Mouse (Mus musculus) midbrain, postnatal 0 days (tissue): ENCODE data around the gene Ciart. TPM values are rescaled to one million over a fixed set of nuclear protein-coding genes. Genes with fewer than 3 reads are reported as not detected.
"Not testable (repeated sequence)": the region's sequence is repeated elsewhere in the genome, so short reads cannot be mapped to it uniquely, and the experiment has no call there.

Experiments used
- ATAC-seq: fragments of 200-750 bp; cut with Nextera tagmentation; 2 replicates; pipeline ENCODE4 v1.8.0; 2017; ENCODE audit warnings: moderate number of reproducible peaks, mild to moderate bottlenecking, moderate TSS enrichment, moderate library complexity; ENCODE audit not compliant: low FRiP score
- DNase-seq: peaks from one replicate; pipeline ENCODE4 v3.0.0-alpha.2; 2015; ENCODE audit warnings: low spot score
- H3K27ac ChIP-seq: fragments of 300-500 bp; sonication (generic); 2 replicates; pipeline ENCODE4 v1.5.1; 2014; ENCODE audit warnings: low read depth, mild to moderate bottlenecking, low read length, mixed read lengths
- H3K27me3 ChIP-seq: fragments of 300-500 bp; sonication (generic); 2 replicates; pipeline ENCODE4 v1.6.1; 2014; ENCODE audit warnings: low read length, control low read depth, mixed read lengths; ENCODE audit not compliant: insufficient read depth
- H3K36me3 ChIP-seq: fragments of 300-500 bp; sonication (generic); 2 replicates; pipeline ENCODE4 v1.6.1; 2014; ENCODE audit warnings: low read length, control low read depth, mixed read lengths; ENCODE audit not compliant: insufficient read depth
- H3K4me1 ChIP-seq: fragments of 300-500 bp; sonication (generic); 2 replicates; pipeline ENCODE4 v1.6.1; 2014; ENCODE audit warnings: mild to moderate bottlenecking, control low read depth, antibody characterized with exemption, low read length, mixed read lengths; ENCODE audit not compliant: insufficient read depth
- H3K4me2 ChIP-seq: fragments of 300-500 bp; sonication (generic); 2 replicates; pipeline ENCODE4 v1.6.1; 2014; ENCODE audit warnings: low read depth, mild to moderate bottlenecking, low read length, mixed read lengths; ENCODE audit not compliant: poor library complexity, severe bottlenecking
- H3K4me3 ChIP-seq: fragments of 300-500 bp; sonication (generic); 2 replicates; pipeline ENCODE4 v1.5.1; 2014; ENCODE audit warnings: low read depth, mild to moderate bottlenecking, low read length, moderate library complexity
- H3K9ac ChIP-seq: fragments of 300-500 bp; sonication (generic); replicated peaks from 2 replicates; pipeline ENCODE4 v1.6.1; 2014; ENCODE audit warnings: mild to moderate bottlenecking, low read length, moderate library complexity, mixed read lengths; ENCODE audit not compliant: poor library complexity, severe bottlenecking
- H3K9me3 ChIP-seq: fragments of 300-500 bp; sonication (generic); 2 replicates; pipeline ENCODE4 v1.6.1; 2016; ENCODE audit warnings: low read length, control low read depth
- CTCF ChIP-seq: IDR thresholded peaks from 2 replicates; pipeline ENCODE4 v1.5.1; 2016; ENCODE audit warnings: antibody characterized with exemption, mild to moderate bottlenecking
- WGBS: fragments of 180-500 bp; shearing (Covaris S2); extraction: QIAGEN DNeasy Blood & Tissue Kit; methylation state at CpG from one replicate; pipeline ENCODE4 v1.1.7; 2014; 5-methylcytosine and 5-hydroxymethylcytosine counted together
- polyA plus RNA-seq: library from polyadenylated mRNA; unstranded; fragments of >200 nt; fragmentation: Nextera tagmentation; extraction: Ambion mirVana; gene quantifications from 2 replicates; pipeline ENCODE4 v1.2.1, GENCODE M21; 2015
- total RNA-seq: library from RNA; depleted of rRNA; stranded (reverse); fragments of >200 nt; gene quantifications from 2 replicates; pipeline ENCODE4 v1.2.3, GENCODE M21; 2014

The Ciart gene
- total and polyA plus RNA-seq, 2 experiments from 2014 or later = 5.2 to 12.6 TPM

GRCm38 (mm10) chr3:95865050-95865449 lies 17.0 kb downstream of the Ciart start:
- H3K4me3 ChIP-seq = no peak overlapping the region
- peaks cover 8% of the 10 kb centered on the region for H3K36me3 ChIP-seq
- H3K4me2 ChIP-seq = no peak overlapping the region
- no peaks in the 10 kb centered on the region for H3K27me3 ChIP-seq
- no peak overlapping the region for H3K9ac ChIP-seq
- TF ChIP-seq CTCF = no peak
- no peaks in the 10 kb centered on the region for H3K9me3 ChIP-seq
- H3K4me1 ChIP-seq = no peaks in the 10 kb centered on the region
- DNase-seq = no peak
- no peak for ATAC-seq
- no peak overlapping the region for H3K27ac ChIP-seq
- WGBS = 86% methylated on average over 5 of the region's 5 CpGs

GRCm38 (mm10) chr3:95863578-95863977 lies 18.5 kb downstream of the Ciart start:
- no peak overlapping the region for H3K27ac ChIP-seq
- H3K4me1 ChIP-seq = no peaks in the 10 kb centered on the region
- H3K4me2 ChIP-seq = no peak overlapping the region
- ATAC-seq = no peak
- H3K4me3 ChIP-seq = no peak overlapping the region
- H3K9me3 ChIP-seq = no peaks in the 10 kb centered on the region
- H3K9ac ChIP-seq = no peak overlapping the region
- H3K36me3 ChIP-seq = peaks cover 8% of the 10 kb centered on the region
- no peak for DNase-seq
- TF ChIP-seq CTCF = no peak
- no peaks in the 10 kb centered on the region for H3K27me3 ChIP-seq
- 79% methylated on average over 7 of the region's 7 CpGs for WGBS

GRCm38 (mm10) chr3:95861796-95862195 lies 20.3 kb downstream of the Ciart start:
- H3K4me2 ChIP-seq = no peak overlapping the region
- 36% methylated on average over 2 of the region's 2 CpGs for WGBS
- TF ChIP-seq CTCF = peak; percentile 84
- no peaks in the 10 kb centered on the region for H3K9me3 ChIP-seq
- H3K4me1 ChIP-seq = no peaks in the 10 kb centered on the region
- DNase-seq (peak; percentile 90), ATAC-seq (0 out of 2 replicates have a peak, but pooled peaks have one; percentile 49)
- no peaks in the 10 kb centered on the region for H3K27me3 ChIP-seq
- H3K36me3 ChIP-seq = peaks cover 2% of the 10 kb centered on the region; the same call in 1 of the 2 replicates
- no peak overlapping the region for H3K4me3 ChIP-seq
- no peak overlapping the region for H3K9ac ChIP-seq
- H3K27ac ChIP-seq = no peak overlapping the region

DNA sequence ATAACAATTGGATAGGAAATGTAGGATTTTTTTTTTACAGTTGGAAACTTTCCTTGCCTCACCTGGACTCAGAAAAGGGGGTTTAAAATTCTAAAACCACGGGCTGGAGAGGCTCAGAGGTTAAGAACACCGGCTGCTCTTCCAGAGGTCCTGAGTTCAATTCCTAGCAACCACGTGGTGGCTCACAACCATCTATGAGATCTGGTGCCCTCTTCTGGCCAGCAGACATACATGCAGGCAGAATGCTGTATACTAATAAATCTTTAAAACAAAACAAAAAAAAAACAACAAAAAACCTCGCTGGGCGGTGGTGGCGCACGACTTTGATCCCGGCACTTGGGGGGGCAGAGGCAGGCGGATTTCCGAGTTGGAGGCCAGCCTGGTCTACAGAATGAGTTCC lies 20.8 kb downstream of the Ciart start:
- ATAC-seq (no peak), DNase-seq (no peak)
- TF ChIP-seq CTCF = peak; percentile 52
- Histone ChIP-seq H3K9me3 (no peaks in the 10 kb centered on the region), H3K27ac (no peak overlapping the region), H3K36me3 (peaks cover 2% of the 10 kb centered on the region; the same call in 1 of the 2 replicates), H3K4me2 (no peak overlapping the region), H3K27me3 (no peaks in the 10 kb centered on the region), H3K4me1 (no peaks in the 10 kb centered on the region), H3K4me3 (no peak overlapping the region), H3K9ac (no peak overlapping the region)
- 82% methylated on average over 10 of the region's 10 CpGs for WGBS

- no peaks in the 10 kb centered on the region for H3K27me3 ChIP-seq
- DNase-seq (no peak), ATAC-seq (no peak)
- peak; percentile 36 for TF ChIP-seq CTCF
- no peak overlapping the region for H3K27ac ChIP-seq
- no peak overlapping the region for H3K9ac ChIP-seq
- no peak overlapping the region for H3K4me2 ChIP-seq
- no peaks in the 10 kb centered on the region for H3K4me1 ChIP-seq
- peaks cover 2% of the 10 kb centered on the region; the same call in 1 of the 2 replicates for H3K36me3 ChIP-seq
- 81% methylated on average over 3 of the region's 3 CpGs for WGBS
- H3K4me3 ChIP-seq = no peak overlapping the region
- no peaks in the 10 kb centered on the region for H3K9me3 ChIP-seq
Measured at GRCm38 (mm10) chr3:95860323-95860722, 21.7 kb downstream of the Ciart start.

DNA sequence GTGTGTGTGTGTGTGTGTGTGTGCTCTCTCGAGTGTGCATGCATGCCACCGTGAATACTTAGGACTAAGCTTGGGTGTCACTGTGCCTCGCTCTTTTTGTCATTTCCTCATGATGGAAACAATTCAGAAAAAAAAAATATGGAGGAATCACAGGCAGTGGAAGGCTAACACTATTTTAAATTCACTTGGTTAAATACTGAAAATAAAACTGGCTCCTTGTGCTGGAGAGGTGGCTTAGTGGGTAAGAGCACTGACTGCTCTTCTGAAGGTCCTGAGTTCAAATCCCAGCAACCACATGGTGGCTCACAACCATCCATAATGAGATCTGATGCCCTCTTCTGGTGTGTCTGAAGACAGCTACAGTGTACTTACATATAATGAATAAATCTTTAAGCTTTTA lies 23.8 kb downstream of the Ciart start:
- not testable (repeated sequence) for H3K9me3 ChIP-seq, H3K27ac ChIP-seq, ATAC-seq, H3K9ac ChIP-seq, H3K4me2 ChIP-seq, H3K4me3 ChIP-seq, H3K4me1 ChIP-seq, DNase-seq, H3K27me3 ChIP-seq, H3K36me3 ChIP-seq
- 79% methylated on average over 3 of the region's 3 CpGs for WGBS

DNA sequence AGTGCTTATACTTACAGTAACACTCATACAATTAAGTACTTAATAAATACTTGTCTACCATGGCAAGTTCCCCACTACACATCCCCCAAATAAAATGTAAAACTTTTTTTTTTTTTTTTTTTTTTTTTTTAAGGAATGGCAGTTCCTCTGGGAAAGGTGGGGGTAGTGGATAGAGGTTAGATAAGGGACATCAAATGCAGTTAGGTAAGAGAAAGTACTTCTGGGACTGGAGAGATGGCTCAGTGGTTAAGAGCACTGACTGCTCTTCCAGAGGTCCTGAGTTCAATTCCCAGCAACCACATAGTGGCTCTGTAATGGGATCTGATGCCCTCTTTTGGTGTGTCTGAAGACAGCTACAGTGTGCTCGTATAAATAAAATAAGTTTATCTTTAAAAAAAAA lies 25.0 kb downstream of the Ciart start:
- H3K9me3 ChIP-seq, DNase-seq, ATAC-seq, H3K4me2 ChIP-seq, H3K4me1 ChIP-seq, H3K9ac ChIP-seq, H3K4me3 ChIP-seq, H3K27ac ChIP-seq, H3K27me3 ChIP-seq, H3K36me3 ChIP-seq: not testable (repeated sequence)
- WGBS = 90% methylated on average over 1 of the region's 1 CpGs
